Mouse (Mus musculus): ENCODE data around the gene Gosr2. TPM values are rescaled to one million over a fixed set of nuclear protein-coding genes. Genes with fewer than 3 reads are reported as not detected.
A peak's percentile ranks its signal among the peaks of the same experiment; 100 is the strongest.

Gene Gosr2
- polyA plus RNA-seq, 1 experiment from 2014 or later = 103 TPM

- no peaks in the 10 kb centered on the region for H3K27me3 ChIP-seq
Measured at GRCm38 (mm10) chr11:103719436-103719835, 21.7 kb upstream of the Gosr2 start.

GRCm38 (mm10) chr11:103716971-103717370 is 19.3 kb upstream of the Gosr2 start:
- no peak overlapping the region for H3K4me3 ChIP-seq
- no peaks in the 10 kb centered on the region for H3K9me3 ChIP-seq
- H3K27me3 ChIP-seq = no peaks in the 10 kb centered on the region
- no peak overlapping the region for H3K9ac ChIP-seq (replicated peaks)
- 36% methylated on average over 9 of the region's 9 CpGs for WGBS
- H3K36me3 ChIP-seq = no peaks in the 10 kb centered on the region
- H3K4me2 ChIP-seq (replicated peaks) = no peak overlapping the region
- no peak for ATAC-seq (replicated peaks)
- no peak overlapping the region for H3K27ac ChIP-seq (replicated peaks)
- peaks cover 7% of the 10 kb centered on the region for H3K4me1 ChIP-seq

More at GRCm38 (mm10) chr11:103719436-103719835, 21.7 kb upstream of the Gosr2 start:
- ATAC-seq (replicated peaks) = no peak
- no peak overlapping the region for H3K9ac ChIP-seq (replicated peaks)
- H3K36me3 ChIP-seq = no peaks in the 10 kb centered on the region
- H3K4me3 ChIP-seq = no peak overlapping the region
- 71% methylated on average over 5 of the region's 5 CpGs for WGBS
- H3K9me3 ChIP-seq = no peaks in the 10 kb centered on the region
- H3K4me2 ChIP-seq (replicated peaks) = no peak overlapping the region
- peaks cover 17% of the 10 kb centered on the region for H3K4me1 ChIP-seq
- H3K27ac ChIP-seq (replicated peaks) = no peak overlapping the region

- WGBS = 94% methylated on average over 2 of the region's 2 CpGs
- Histone ChIP-seq H3K36me3 (no peaks in the 10 kb centered on the region), H3K4me2 (replicated peaks) (no peak overlapping the region), H3K9ac (replicated peaks) (no peak overlapping the region), H3K4me3 (no peak overlapping the region), H3K4me1 (no peaks in the 10 kb centered on the region), H3K27ac (replicated peaks) (no peak overlapping the region), H3K27me3 (no peaks in the 10 kb centered on the region), H3K9me3 (no peaks in the 10 kb centered on the region)
- no peak for ATAC-seq (replicated peaks)
Measured at GRCm38 (mm10) chr11:103714074-103714473, 16.4 kb upstream of the Gosr2 start.

GRCm38 (mm10) chr11:103711851-103712587 is 14.3 kb upstream of the Gosr2 start:
- Histone ChIP-seq H3K9me3 (no peaks in the 10 kb centered on the region), H3K9ac (replicated peaks) (no peak overlapping the region), H3K27me3 (no peaks in the 10 kb centered on the region), H3K4me1 (no peaks in the 10 kb centered on the region), H3K4me2 (replicated peaks) (no peak overlapping the region), H3K27ac (replicated peaks) (no peak overlapping the region), H3K36me3 (no peaks in the 10 kb centered on the region), H3K4me3 (no peak overlapping the region)
- ATAC-seq (replicated peaks) = no peak
- 58% methylated on average over 28 of the region's 28 CpGs for WGBS

GRCm38 (mm10) chr11:103709982-103710381 is 12.3 kb upstream of the Gosr2 start:
- no peak overlapping the region for H3K9ac ChIP-seq (replicated peaks)
- no peak overlapping the region for H3K4me3 ChIP-seq
- no peak for ATAC-seq (replicated peaks)
- H3K9me3 ChIP-seq = no peaks in the 10 kb centered on the region
- WGBS = 90% methylated on average over 1 of the region's 1 CpGs
- H3K36me3 ChIP-seq = no peaks in the 10 kb centered on the region
- no peaks in the 10 kb centered on the region for H3K27me3 ChIP-seq
- no peaks in the 10 kb centered on the region for H3K4me1 ChIP-seq
- H3K4me2 ChIP-seq (replicated peaks) = no peak overlapping the region
- H3K27ac ChIP-seq (replicated peaks) = no peak overlapping the region

- no peaks in the 10 kb centered on the region for H3K36me3 ChIP-seq
- 56% methylated on average over 8 of the region's 8 CpGs for WGBS
- H3K9me3 ChIP-seq = no peaks in the 10 kb centered on the region
- H3K9ac ChIP-seq (replicated peaks) = no peak overlapping the region
- H3K4me3 ChIP-seq = no peak overlapping the region
- no peak for ATAC-seq (replicated peaks)
- H3K27me3 ChIP-seq = no peaks in the 10 kb centered on the region
- no peaks in the 10 kb centered on the region for H3K4me1 ChIP-seq
- H3K27ac ChIP-seq (replicated peaks) = no peak overlapping the region
- no peak overlapping the region for H3K4me2 ChIP-seq (replicated peaks)
Measured at GRCm38 (mm10) chr11:103707005-103707404, 9.3 kb upstream of the Gosr2 start.

GRCm38 (mm10) chr11:103698226-103698625 is 528 bp upstream of the Gosr2 start:
- no peaks in the 10 kb centered on the region for H3K36me3 ChIP-seq
- no peak for ATAC-seq (replicated peaks)
- WGBS = 65% methylated on average over 2 of the region's 2 CpGs

GRCm38 (mm10) chr11:103696851-103697564 is 690 bp downstream of the Gosr2 start:
- ATAC-seq (replicated peaks) = no peak; the same call in 1 of the 2 replicates

More at GRCm38 (mm10) chr11:103698226-103698625, 528 bp upstream of the Gosr2 start:
- no peaks in the 10 kb centered on the region for H3K27me3 ChIP-seq
- H3K27ac ChIP-seq (replicated peaks) = peak overlapping the region; percentile 97
- H3K4me1 ChIP-seq = peaks cover 17% of the 10 kb centered on the region
- H3K4me3 ChIP-seq = peak overlapping the region; percentile 98
- peak overlapping the region; percentile 88 for H3K9ac ChIP-seq (replicated peaks)
- no peaks in the 10 kb centered on the region for H3K9me3 ChIP-seq
- H3K4me2 ChIP-seq (replicated peaks) = peak overlapping the region; percentile 70

GRCm38 (mm10) chr11:103693241-103693640 is 4.5 kb downstream of the Gosr2 start:
- Histone ChIP-seq H3K36me3 (peaks cover 3% of the 10 kb centered on the region; the same call in 1 of the 2 replicates), H3K9me3 (no peaks in the 10 kb centered on the region), H3K27ac (replicated peaks) (no peak overlapping the region), H3K4me3 (no peak overlapping the region), H3K4me2 (replicated peaks) (no peak overlapping the region), H3K9ac (replicated peaks) (no peak overlapping the region), H3K4me1 (peaks cover 18% of the 10 kb centered on the region), H3K27me3 (no peaks in the 10 kb centered on the region)
- ATAC-seq (replicated peaks) = no peak
- WGBS = 44% methylated on average over 1 of the region's 1 CpGs

More at GRCm38 (mm10) chr11:103696851-103697564, 690 bp downstream of the Gosr2 start:
- H3K27me3 ChIP-seq = no peaks in the 10 kb centered on the region
- WGBS = 1% methylated on average over 18 of the region's 18 CpGs
- H3K4me1 ChIP-seq = peaks cover 17% of the 10 kb centered on the region
- H3K9ac ChIP-seq (replicated peaks) = peak overlapping the region; percentile 88
- H3K36me3 ChIP-seq = no peaks in the 10 kb centered on the region
- H3K9me3 ChIP-seq = no peaks in the 10 kb centered on the region
- peak overlapping the region; percentile 97 for H3K27ac ChIP-seq (replicated peaks)
- H3K4me3 ChIP-seq = peak overlapping the region; percentile 98
- peak overlapping the region; percentile 70 for H3K4me2 ChIP-seq (replicated peaks)

GRCm38 (mm10) chr11:103691036-103691435 is 6.7 kb downstream of the Gosr2 start:
- Histone ChIP-seq H3K4me1 (peaks cover 17% of the 10 kb centered on the region), H3K27me3 (no peaks in the 10 kb centered on the region), H3K9me3 (no peaks in the 10 kb centered on the region), H3K4me3 (no peak overlapping the region), H3K9ac (replicated peaks) (no peak overlapping the region), H3K36me3 (peaks cover 23% of the 10 kb centered on the region), H3K27ac (replicated peaks) (no peak overlapping the region), H3K4me2 (replicated peaks) (no peak overlapping the region)
- no peak for ATAC-seq (replicated peaks)
- 97% methylated on average over 1 of the region's 1 CpGs for WGBS

- Histone ChIP-seq H3K9ac (replicated peaks) (no peak overlapping the region), H3K9me3 (no peaks in the 10 kb centered on the region), H3K4me3 (no peak overlapping the region), H3K4me1 (peaks cover 25% of the 10 kb centered on the region), H3K36me3 (peaks cover 40% of the 10 kb centered on the region), H3K27me3 (no peaks in the 10 kb centered on the region), H3K27ac (replicated peaks) (no peak overlapping the region; the same call in 1 of the 2 replicates), H3K4me2 (replicated peaks) (no peak overlapping the region)
- WGBS = 20% methylated on average over 3 of the region's 3 CpGs
- no peak for ATAC-seq (replicated peaks)
Measured at GRCm38 (mm10) chr11:103688980-103689378, 8.7 kb downstream of the Gosr2 start.

GRCm38 (mm10) chr11:103688271-103688979 is 9.3 kb downstream of the Gosr2 start:
- no peak overlapping the region for H3K4me3 ChIP-seq
- H3K9me3 ChIP-seq = no peaks in the 10 kb centered on the region
- H3K4me1 ChIP-seq = peaks cover 25% of the 10 kb centered on the region
- H3K4me2 ChIP-seq (replicated peaks) = no peak overlapping the region
- H3K27me3 ChIP-seq = no peaks in the 10 kb centered on the region
- H3K27ac ChIP-seq (replicated peaks) = no peak overlapping the region; the same call in 1 of the 2 replicates
- H3K36me3 ChIP-seq = peaks cover 46% of the 10 kb centered on the region
- 43% methylated on average over 6 of the region's 6 CpGs for WGBS
- no peak for ATAC-seq (replicated peaks)
- H3K9ac ChIP-seq (replicated peaks) = no peak overlapping the region
